Mouse (Mus musculus) lung, postnatal 36 days (tissue): Measurements from ENCODE around the gene Eva1b.
A peak's percentile ranks its signal among the peaks of the same experiment; 100 is the strongest.

Source experiments
- DNase-seq: peaks from one replicate; pipeline ENCODE4 v3.0.0; 2022; ENCODE audit warnings: mixed read lengths

Gene Eva1b

DNA sequence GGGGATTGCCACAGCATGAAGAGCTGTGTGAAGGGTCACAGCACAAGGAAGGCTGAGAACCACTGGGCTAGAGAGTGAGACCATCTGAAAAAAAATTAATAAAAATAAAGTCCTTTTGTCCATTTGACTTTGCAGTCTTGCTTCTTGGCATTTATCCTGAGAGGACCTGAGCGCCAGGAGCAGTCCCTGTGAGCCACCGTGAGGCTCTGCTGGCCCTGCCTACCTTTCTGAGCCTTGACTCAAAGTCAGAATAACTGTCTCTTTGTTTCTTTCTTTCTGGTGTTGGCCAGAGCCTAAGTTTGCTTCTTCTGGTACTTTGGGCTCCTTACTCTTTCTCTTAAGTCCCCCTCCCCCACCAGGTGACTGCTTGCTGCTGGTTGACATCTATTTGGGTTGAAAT is 27.0 kb upstream of the Eva1b start:
- no peak for DNase-seq

DNA sequence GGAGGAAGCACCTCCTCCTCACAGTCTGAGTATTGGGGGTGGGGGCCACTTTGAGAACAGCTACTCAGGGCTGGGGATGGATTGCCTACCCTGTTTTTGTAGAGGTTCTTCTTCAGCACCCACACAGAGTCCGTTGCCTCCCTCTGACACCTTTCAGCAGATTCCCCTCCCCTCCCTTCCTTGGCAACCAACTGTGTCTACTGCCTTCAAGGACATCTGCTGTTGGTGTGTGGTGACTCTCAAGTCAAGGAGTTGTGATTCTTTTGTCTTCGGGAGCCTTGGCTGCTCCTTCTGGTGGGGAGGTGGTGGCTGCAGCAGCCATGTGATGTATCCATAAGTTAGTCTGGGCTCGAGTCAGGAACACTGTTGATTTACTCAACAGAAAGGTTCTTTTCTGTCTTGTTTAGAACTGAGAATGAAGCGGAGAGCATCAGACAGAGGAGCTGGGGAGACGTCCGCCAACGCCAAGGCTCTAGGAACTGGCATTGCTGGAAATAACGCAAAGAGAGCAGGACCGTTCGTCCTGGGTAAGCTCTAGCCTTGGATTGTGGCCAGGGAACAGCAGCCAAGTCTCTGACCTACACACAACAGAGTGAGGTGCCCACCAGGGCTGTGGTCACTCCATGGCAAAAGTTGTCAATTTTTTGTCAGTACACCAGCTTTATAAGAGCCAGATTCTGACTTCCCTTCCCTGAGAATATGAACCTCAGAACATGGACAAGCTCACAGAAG is 24.1 kb upstream of the Eva1b start:
- no peak for DNase-seq

DNA sequence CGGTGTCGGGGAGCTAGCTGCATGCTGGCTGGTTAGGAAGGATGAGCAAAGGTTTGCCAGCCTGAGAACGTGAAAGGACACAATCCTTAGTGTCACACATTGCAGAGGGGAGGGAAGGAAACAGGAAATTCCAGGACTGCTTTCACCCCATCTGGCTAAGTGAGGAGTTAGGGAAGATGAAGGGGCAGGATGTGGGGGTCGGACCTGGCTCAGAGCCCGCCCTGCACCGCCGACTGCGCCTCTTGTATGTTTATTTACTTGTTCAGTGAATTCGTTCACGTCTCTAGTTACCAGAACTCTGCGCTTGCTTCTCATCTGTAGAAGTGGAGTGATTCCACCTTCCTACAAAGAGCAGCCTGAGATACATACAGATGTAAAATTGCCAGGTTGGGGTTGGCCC is 17.0 kb upstream of the Eva1b start:
- DNase-seq, result peak; percentile 64

DNA sequence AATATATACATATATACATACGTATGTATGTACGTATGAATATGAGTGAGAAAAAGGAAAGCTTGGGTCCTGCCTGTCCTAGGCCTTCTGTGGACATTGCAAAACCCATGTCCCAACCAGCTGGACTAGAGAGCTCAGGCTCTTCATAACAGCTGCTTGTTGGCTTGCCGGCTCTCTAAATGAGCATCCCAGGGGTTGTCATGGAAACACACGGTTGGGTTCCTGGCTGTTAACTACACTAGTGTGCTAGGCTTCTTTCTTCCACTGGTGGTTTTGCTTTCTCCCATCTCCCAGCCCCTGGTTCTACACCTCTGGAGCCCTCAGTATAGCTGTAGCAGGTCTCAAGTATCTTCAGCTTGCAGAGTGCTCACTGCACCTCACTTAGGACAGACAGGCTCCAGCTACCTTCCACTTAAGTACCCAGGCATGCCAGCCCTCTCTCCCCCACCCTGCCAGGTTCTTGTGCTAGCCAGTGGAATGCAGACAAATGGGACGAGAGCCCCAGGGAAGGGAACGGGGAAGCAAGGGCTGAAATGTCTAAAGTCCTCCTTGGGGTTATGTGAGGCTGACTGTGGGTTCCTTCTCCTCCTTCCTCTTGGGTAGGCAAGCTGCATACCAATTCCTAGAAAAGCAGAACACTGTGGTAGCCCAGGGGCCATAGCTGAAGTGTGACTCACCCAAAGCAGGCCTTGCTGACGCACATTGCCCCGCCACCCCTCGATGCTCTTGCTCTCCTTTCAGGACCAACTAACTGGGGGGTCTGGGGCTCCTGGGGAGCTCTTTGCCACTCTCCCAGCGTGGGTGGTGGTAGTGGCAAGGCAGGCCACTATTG is 16.0 kb upstream of the Eva1b start:
- peak; percentile 82 for DNase-seq

DNA sequence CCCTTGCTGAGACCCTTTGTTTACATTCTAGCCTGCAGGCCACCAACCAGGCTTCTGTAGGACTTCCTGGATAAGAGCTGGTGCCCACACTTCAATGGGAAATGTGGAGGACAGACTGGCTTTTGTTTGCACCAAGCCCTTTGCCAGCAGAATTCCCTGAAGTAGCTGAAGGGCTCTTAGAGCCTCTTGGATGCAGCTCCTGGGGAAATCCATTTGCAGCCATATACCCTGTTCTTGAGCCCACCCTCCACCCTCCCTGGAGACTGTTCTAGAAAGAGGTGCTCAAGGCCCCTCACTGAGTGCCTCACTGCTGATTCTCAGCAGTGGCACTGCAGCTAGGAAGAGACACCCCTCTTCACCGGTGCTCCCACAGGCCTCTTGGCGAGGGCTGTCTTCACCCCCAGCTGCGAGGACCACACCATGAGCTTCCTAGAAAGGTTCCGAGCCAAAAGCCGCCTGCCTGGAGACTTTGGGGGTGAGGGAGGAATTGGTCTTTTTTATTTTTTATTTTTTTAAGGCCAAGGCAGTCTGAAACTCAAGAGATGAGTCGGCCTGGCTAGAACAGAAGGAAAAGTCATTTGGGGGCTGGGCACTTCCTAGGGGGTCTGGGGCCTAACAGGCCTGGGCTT is 14.8 kb upstream of the Eva1b start:
- peak; percentile 69 for DNase-seq

DNA sequence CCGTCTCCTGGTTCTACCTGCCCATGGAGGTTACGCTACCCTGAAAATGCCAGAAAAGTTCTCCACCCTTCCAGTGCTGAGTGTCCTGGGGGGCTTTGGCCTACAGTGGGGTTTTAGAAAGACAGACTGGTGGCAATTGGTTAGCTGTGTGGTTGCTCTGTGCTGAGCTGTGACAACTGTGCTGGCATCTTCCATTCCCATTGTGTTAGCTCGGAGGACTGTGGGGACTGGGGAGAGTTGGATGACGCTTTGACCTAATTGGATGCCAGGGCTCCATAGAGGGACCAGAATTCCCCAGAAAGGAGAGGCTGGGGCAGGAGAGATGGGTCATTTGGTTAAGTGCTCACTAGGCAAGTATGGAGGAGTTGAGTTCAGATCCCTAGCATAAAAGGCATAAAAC is 13.3 kb upstream of the Eva1b start:
- DNase-seq, result no peak

DNA sequence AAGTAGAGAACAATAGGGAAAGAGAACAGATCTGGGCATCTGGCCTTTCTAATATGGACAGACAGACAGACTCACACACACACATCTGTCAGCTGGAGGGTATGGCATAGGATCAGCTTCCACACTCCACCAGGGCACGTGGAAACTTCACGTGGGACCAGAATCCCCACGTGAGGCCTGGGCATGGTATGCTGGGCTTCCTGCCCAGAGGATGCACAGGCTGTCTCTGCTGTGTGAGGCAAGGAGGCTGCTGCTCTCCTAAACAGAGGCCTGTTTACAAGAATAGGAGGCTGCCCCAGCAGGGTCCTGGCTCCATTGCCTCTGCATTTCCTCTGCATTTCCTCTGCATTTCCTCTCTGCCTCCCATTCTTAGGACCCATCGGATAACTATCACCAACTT is 12.9 kb upstream of the Eva1b start:
- DNase-seq, result peak; percentile 38

DNA sequence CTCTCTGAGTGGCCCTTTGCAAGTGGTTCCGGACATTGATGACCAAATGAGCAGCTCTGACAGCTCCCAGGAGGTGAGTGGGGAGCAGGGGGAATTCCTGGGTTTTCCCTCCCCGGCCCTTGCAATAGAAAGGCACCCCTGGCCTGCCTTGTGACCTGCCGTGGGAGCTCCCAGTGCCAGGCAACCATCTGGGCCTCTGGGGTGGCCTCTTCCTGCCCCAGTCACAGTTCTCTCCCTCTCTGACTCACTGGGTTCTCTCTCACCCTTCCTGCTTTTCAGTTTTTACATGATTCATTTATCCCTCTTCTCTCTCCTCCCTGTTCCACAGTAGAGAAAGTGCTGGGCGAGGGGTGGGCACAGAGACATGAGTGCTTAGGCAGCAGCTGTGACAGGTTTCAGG is 9.8 kb upstream of the Eva1b start:
- DNase-seq, result no peak

DNA sequence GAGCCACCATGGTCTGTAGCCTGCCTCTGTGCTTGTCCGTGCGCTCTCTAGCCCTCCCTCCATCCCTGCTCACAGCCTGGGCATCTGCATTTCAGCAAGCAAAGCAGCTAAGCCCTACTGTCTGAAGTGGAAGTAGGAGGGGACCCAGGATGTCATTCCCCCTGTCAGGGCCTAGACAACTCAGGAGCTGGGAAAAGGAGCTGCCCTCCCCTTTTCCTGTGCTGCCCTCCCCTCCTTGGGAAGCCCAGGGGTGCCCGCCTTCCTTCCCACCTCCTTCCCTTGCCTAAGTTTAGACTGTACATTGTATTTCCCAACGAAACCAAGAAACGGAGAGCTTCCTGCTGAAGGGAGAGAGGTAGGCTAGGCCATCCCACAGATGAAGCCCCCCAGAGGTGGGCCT is 6.5 kb upstream of the Eva1b start:
- no peak for DNase-seq

DNA sequence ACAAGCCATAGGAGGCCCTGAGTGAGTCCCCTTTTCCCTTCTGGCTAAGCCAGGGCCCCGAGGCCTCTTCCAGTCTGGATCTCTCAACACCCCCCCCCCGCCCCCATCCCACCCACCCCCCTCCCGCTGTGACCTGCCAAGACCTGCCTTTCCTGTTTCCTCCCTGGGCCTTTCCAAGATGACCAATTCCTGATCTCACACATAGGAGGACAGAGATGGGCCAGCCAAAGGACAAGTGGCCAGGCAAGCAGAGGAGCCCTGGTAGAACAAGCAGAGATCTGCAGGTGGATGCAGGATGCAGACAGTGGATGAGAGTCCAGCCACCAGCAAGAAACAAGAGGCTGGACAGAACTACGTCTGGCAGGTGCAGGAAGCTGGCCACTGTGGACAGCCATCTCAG is 2.1 kb upstream of the Eva1b start:
- no peak for DNase-seq

DNA sequence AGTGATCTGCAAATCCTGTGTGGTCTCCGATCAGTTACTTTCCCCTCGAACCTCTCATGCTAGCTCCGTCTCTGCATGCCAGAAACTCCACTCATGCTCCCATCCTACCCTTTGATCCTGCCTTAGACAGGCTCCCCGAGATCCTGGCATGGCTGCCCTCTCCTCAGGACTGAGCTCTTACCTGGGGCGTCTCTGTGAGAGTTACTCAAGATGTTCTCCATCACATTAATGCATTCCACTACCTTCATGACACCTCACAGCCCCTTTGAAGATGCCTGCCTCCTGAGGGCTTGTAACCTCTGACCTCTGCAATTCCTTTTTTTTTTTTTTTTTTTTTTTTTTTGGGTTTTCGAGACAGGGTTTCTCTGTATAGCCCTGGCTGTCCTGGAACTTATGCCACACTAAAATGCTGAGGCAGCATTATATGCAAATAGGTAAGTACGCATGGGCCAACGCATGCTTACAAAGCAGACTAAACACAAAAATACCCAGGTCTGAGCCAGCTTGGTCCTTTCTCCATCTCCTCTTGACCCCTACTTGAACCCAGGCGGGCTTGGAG is 491 bp upstream of the Eva1b start:
- no peak for DNase-seq

DNA sequence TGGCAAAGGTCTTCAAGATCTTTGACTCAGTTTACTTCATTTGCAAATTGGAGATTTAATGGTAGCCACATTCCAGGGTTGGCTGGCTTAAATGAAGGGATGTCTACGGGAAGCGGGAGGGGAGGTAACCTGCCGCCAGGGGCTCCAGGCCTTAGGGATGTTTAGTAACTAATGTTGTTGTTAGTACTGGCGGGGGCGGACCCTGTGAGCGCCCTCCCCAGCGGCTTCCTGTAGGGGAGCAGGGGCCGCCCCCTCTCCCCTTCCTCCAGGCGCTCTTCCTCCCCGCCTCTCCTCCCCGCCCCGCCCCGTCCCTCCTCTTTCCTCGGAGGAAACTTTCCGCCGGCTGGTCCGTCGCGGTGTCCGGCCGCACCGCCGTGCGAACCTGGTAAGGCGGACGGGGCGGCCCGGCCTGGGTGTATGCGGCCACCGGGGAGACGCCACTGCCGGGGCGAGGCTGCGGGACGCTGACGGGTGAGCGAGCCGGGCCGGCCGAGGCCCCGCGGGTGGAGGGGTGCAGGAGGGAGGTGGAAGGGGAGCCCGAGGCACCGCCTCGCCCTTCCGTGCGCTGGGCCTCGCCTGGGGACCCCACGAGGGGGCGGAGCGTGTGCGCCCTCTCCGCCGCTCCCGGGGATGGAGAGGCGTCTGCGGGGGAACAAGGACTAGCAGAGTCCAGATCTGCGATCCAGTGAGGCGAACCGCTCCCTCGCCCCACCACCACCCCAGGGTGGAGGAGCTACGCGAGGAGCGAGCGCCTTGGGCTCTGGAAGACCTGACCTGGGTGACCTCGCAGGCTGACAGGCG is 817 bp downstream of the Eva1b start:
- peak; percentile 89 for DNase-seq

DNA sequence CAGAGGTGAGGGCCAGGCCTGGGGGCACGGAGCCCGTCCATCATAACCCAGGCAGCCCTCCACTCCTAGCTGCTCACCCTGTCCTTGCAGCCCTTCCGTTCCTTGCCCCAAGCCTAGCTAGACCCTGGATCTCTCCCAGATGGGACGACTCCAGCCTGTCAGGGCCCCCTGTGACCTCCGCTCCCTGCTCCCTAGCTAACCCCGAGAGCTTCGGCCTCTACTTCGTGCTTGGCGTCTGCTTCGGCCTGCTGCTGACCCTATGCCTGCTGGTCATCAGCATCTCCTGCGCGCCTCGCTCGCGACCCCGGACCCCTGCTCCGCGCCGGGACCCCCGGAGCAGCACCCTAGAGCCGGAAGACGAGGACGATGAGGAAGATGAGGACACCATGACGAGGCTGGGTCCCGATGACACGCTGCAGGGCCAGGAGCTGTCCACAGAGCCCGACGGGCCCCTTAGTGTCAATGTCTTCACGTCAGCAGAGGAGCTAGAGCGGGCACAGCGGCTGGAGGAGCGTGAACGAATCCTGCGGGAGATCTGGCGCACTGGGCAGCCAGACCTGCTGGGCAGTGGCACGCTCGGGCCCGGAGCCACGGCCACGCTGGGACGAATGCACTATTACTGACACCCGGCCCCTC is 1.6 kb downstream of the Eva1b start:
- DNase-seq, result no peak

DNA sequence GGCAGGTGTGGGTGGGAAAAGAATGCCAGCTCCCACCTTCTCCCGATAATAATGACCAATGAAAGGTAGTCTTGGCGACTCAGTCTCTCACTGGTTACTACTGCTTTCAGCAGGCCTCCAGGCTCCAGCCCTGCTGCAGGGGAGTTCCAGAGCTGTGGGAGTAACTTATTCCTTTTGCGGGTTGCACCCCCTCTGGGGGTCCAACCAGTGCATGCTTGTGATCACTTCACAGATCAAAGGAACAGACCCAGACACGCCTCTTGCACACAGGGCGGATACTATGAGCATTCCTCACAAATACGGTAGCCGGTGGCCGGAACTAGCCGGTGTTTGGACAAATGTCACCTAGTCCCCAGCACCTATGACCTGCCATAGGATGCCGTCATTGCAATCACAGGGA is 2.3 kb downstream of the Eva1b start:
- DNase-seq, result no peak

DNA sequence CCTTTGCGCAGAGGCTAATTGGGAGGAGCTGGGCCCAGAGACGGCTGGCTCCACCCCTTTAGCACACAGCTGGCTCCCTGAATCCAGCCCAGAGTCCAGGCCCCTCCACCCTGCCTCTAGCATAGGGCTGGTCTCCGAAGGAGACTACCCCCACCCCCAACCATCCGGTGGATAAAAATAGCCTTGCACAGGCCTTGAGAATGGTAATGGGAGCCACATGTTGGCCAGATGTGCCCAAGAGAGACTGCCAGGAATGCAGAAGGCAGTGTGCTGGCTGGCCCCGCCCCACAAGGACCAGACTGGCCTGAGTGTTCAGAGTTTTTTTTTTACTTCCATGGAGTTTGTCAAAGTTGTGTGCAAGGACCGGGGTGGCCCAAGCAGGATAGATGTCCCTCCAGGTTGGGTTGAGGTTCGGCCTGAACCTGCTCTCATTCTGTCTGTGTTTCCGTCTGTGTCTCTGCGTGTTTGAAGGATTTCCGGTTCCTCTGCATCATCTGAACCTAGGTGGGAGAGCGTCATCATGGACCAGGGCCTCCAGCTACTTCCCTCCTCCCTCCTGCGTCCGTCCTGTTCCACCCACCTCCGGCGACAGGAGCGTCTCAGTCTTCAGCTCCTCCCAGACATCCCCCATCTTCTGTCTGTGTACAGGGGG is 2.9 kb downstream of the Eva1b start:
- DNase-seq, result peak; percentile 88

DNA sequence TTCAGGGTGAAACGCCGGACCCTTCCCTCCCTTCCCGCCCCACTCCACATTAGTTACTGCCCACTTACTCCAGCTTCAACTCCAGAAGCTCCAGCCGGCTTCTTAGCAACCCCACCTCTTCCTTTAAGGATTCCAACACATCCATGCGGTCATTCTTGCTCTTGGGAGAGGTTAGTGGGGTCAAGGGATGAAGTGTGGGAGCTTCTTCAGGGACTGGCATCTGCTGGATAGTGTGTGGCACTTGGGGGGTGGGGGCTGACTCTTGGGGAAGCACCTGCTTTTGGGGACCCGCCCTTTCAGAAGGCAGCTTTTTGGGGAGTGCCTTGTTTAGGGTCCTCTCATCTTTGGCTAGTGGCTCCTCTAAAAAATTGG is 3.4 kb downstream of the Eva1b start:
- no peak for DNase-seq

DNA sequence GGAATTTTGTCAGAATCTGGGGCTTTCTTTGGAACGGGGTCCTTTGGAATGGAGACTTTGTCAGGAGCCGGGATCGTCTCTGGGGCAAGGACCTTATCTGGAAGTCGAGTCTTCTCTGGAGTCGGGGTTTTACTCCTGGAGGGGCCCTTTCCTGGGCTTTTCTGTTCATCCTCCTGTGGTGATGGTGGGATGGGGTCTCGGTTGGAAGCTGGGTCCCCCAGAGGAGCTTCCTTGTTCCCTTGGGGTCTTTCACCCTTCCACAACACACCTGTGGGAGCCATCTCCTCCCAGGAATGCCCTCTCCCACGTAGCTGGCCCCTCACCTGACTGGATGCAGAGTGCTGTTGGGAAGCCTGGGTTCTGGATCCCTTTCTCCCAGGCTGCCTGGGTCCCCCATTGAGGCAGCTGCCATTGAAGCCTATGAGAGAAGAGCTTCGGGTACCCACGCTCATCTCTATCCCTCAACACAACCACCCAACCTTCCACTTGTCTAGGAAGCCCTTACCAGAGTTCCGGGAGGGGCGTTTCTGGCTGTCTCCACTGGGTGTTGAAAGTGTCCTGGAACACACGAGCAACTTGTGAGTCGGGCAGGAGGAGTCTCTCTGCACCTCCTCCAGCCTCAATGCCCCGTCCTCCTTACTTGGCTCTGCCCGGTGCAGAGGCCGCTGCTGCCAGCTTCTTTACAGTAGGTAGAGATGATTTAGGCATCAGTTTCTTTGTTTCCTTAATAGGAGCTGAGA is 4.3 kb downstream of the Eva1b start:
- DNase-seq, result no peak

DNA sequence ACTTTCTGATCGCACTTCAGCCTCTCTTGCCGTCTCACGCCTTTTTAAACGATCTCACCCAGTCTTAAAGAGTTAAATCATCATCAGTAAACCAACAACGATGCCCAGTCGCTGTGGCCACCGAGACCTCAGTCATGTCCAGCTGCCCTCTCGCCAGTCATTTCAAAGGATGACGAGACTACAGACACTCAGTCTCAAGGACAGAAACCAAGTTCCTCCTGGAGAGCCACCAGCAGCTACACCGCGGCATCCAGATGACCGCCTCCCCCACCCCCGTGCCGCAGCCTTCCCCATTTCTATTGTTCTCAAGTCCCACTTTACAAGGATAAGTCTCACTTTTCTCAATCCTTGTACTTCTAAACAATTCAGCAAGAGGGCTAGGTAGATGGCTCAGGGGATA is 5.3 kb downstream of the Eva1b start:
- no peak for DNase-seq

DNA sequence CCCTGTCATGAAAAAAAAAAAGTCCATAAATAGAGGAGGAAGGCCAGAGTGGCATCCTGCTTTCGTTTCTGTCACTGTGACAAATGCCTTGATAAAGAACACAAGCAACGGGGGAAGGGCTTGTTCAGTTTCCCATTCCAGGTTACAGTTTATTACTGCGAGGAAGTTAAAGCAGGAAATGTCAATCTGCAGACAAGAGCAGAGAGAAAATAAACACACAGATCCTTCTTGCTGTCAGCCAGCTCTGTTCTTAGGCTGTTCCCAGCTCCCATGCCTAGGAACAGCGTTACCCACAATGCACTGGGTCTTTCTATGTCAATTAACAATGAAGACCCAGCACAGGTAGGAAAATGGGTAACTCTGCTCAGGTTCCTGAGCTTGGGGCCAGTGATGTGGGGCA is 7.6 kb downstream of the Eva1b start:
- DNase-seq, result peak; percentile 80

DNA sequence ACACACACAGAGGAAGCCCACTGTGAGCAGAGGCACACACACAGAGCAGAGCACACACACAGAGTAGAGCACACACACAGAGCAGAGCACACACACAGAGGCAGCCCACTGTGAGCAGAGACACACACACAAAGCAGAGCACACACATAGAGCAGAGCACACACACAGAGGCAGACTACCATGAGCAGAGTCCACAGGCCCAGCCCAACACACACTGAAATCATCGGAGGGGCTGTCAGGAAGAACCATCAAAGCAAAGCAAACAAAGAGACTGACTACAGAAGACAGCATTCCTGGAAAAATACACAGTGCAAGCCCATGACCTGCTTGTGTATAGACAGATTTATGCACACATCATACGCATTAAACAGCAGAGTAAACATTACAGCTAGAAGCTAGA is 8.3 kb downstream of the Eva1b start:
- no peak for DNase-seq

DNA sequence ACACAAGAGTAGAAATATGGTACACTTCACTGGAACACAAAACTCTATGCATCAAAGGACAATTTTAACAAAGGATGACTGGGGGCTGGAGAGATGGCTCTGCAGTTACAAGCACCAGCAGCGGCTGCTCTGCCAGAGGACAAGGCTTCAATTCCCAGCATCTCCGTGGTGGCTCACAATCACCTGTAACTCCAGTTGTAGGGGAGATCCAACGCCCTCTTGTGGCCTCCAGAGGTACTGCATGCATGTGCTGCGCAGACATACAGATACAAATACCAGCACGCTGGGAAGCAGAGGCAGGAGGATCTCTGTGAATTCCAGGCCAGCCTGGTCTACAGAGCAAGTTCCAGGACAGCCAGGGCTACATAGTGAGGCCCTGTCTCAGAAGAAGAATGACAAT is 9.1 kb downstream of the Eva1b start:
- peak; percentile 45 for DNase-seq
